Mouse (Mus musculus) heart, postnatal 10 days (tissue): ENCODE results near the gene Stk11ip. TPM values are rescaled to one million over a fixed set of nuclear protein-coding genes. Genes with fewer than 3 reads are reported as not detected.
A peak's percentile ranks its signal among the peaks of the same experiment; 100 is the strongest.

Experiments
- DNase-seq, 2 experiments: peaks; one replicate each; pipeline ENCODE4 v3.0.0; 2021
- intact Hi-C: fragments of 180-260 bp; cut with DNase I; formaldehyde crosslinking; loops from one replicate; pipeline ENCODE4 v1.15.1; 2025
- total RNA-seq, 2 experiments: library from RNA; stranded (reverse); gene quantifications; 2 replicates each; pipeline ENCODE4 v1.2.3; 2021

Stk11ip gene
- total RNA-seq, 2 experiments from 2014 or later = 12.7 to 13.9 TPM

DNA sequence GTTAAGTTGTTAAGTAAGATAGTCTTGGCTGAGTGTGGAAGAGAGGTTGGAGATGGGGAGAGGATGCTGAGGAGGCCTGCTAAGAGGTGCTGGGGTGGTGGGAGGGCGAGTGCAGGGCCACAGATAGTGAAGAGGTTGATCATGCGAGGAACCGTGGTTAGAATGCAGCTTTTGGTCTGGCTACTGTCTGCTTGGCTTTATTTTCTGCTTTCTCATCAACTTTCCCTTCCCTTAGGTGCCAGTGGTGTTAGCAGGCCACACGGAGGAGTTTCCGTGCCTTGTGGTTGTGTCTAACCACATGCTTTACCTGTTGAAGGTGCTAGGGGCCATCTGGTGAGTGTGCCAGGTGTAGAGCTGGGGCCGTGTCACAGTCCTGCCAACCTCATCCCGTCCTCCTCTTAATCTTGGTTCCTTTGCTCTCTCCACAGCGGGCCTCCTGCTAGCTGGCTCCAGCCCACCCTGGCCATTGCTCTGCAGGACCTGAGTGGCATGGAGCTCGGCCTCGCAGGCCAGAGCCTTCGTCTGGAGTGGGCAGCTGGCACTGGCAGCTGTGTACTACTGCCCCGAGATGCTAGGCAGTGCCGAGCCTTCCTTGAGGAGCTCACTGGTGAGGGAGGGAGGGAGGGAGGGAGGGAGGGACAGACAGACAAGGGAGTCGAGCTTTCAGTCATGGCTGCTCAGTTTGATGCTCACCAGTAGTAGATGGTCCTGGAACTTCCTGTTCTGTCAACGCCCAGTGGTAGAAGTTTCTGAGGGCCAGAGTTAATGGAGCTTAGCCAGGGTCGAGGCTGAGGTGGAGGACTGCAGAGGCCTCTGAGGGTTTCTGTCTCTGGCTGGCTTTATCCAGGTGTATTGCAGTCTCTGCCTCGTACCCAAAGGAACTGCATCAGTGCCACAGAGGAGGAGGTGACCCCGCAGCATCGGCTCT is 12.3 kb downstream of the Stk11ip start:
- intact Hi-C loops = no loop called here
- DNase-seq = no peak

DNA sequence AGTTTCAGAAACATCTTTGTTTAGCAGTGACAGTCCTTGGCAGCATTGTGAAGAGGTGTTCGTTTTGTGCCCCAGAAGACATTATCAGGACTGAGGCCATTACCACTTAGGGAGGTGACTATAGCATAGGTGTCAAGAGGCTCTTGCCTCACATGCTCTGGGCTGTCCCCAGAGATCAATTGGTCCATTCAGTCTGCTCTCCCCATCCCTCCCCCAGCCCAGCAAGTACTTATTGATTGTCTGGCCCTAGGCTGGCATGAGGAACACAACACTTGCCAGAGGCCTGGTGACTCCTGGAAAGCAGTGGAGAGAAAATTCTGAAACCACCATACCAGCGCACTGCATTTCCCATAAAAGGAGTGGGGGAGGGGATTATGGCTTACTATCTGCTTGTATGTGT is 16.3 kb downstream of the Stk11ip start:
- DNase-seq = no peak
- intact Hi-C loops = no loop called here

GRCm38 (mm10) chr1:75538597-75539190 is 17.4 kb downstream of the Stk11ip start:
- intact Hi-C loops = no loop called here
- DNase-seq = no peak

- intact Hi-C loops = no loop called here
- DNase-seq = no peak
These were observed 20.2 kb downstream of the Stk11ip start for GRCm38 (mm10) chr1:75541496-75541895.

DNA sequence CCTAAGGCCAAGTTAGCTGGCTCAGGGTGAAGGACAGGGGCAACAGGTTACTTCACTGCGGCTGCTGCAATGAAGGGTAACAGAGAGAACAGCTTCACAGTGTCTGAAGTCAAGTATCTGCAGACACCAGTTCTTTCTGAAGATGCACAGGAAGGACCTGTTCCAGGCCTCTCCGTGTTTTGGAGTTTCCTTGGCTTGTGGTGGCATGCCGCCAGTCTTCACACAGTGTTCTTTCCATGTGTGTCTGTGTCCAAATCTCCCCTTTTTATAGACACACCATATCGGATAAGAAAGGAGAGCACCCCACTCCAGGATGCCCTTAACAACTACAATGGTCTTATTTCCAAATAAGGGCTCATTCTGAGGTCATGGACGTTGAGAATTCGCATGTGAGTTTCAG is 23.0 kb downstream of the Stk11ip start:
- no peak for DNase-seq
- intact Hi-C loops = no loop called here

GRCm38 (mm10) chr1:75545965-75546956 is 24.9 kb downstream of the Stk11ip start, which contains the start of gene Slc4a3:
Slc4a3 (plus strand) TSS chr1:75546266.
- peak; percentile 74 to 79 for DNase-seq
- intact Hi-C loops = loop anchor here (5.0 kb wide), 1 partner anchor 39 kb away; the partner anchor contains the start of genes Inha and Obsl1

GRCm38 (mm10) chr1:75547351-75547750 is 26.0 kb downstream of the Stk11ip start:
- DNase-seq = no peak
- intact Hi-C loops = loop anchor here (5.0 kb wide), 1 partner anchor 40 kb away; the partner anchor contains the start of genes Inha and Obsl1

DNA sequence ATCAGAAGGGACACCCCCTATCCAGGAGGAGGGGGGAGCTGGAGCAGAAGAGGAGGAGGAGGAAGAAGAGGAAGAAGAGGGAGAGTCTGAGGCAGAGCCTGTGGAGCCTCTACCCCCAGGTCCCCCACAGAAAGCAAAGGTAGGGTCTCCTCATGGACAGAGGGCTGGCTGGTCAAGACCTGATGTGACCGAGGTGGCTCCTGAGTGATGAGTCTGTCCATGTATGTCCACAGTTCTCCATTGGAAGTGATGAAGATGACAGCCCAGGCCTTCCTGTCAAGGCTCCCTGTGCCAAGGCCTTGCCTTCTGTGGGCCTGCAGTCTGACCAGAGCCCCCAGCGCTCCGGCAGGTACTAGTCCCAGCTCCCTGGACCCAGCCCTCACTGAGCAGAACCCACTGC is 26.8 kb downstream of the Stk11ip start:
- intact Hi-C loops = loop anchor here (5.0 kb wide), 1 partner anchor 41 kb away; the partner anchor contains the start of genes Inha and Obsl1
- no peak for DNase-seq

- intact Hi-C loops = loop anchor here (5.0 kb wide), 1 partner anchor 42 kb away; the partner anchor contains the start of genes Inha and Obsl1
- DNase-seq = no peak
These were observed 27.5 kb downstream of the Stk11ip start for GRCm38 (mm10) chr1:75548871-75549270.

DNA sequence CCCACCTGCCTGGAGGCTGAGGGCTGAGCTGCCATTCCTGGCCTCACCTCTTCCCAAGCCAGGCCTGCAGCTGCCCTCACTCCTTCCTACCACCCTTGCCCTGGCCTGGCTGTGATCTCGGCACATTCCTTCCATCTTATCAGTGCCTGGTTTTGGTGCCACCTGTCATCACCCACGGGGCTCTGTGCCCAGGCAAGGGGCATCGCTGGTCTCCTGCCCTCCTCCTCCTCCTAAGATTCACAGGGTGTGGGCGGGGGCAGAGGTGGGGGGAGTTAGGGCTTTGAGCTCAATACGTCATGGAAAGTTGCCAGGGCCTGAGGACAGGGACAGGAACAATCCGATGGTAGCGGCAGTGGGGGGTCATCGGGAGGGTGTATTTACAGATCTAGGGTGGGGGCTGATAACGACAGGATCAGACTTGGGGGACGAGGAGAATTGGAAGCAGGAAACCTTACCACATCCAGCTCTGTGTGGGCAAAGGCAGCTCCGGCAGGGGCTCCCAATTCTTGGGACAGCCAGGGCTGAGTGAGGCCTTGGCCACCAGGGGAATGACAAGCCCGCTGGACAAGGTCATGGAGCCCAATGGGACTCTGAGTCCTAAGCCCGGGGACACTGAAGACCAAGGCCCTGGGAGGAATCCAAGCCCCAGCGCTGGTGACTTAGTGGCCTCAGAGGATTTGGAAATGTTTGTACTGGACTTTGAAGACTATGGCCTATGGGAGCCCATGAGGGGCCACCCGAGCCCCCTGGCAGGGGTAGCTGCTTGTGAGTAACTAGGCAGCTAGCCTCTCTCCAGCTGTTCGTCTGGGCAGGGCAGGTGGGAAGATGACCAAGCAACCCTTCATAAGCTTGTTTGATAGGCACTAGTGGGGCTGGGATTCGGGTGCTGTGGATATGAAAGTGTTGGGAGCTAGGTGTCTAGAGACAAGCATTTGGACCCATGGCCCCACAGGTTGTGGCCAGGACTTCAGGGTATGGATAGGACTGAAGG is 28.3 kb downstream of the Stk11ip start:
- intact Hi-C loops = loop anchor here (5.0 kb wide), 1 partner anchor 42 kb away; the partner anchor contains the start of genes Inha and Obsl1
- DNase-seq = peak; percentile 85 to 89

GRCm38 (mm10) chr1:75550586-75550985 is 29.3 kb downstream of the Stk11ip start:
- intact Hi-C loops = no loop called here
- DNase-seq = no peak

DNA sequence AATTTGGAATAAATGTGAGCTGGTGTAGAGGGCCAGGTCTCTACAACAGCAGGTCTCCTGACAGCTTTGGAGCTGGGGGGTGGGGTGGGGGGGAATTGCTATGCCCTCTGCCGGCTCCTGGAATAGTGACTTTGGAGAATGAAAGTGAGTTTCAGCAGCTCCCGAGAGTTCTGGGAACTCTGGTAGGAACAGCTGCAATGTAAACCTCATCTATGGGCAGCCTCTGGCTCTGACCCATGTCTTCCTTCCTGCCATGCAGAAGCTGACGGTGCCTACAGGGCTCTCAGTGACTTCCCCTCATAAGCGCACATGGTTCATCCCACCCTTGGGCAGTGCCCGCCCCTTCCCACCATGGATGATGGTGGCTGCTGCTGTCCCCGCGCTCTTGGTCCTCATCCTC is 34.4 kb downstream of the Stk11ip start:
- DNase-seq = no peak
- intact Hi-C loops = no loop called here

GRCm38 (mm10) chr1:75556143-75556781 is 34.9 kb downstream of the Stk11ip start:
- DNase-seq = no peak
- intact Hi-C loops = no loop called here

- intact Hi-C loops = no loop called here
- DNase-seq = no peak
These were observed 35.7 kb downstream of the Stk11ip start for GRCm38 (mm10) chr1:75557041-75557440.

DNA sequence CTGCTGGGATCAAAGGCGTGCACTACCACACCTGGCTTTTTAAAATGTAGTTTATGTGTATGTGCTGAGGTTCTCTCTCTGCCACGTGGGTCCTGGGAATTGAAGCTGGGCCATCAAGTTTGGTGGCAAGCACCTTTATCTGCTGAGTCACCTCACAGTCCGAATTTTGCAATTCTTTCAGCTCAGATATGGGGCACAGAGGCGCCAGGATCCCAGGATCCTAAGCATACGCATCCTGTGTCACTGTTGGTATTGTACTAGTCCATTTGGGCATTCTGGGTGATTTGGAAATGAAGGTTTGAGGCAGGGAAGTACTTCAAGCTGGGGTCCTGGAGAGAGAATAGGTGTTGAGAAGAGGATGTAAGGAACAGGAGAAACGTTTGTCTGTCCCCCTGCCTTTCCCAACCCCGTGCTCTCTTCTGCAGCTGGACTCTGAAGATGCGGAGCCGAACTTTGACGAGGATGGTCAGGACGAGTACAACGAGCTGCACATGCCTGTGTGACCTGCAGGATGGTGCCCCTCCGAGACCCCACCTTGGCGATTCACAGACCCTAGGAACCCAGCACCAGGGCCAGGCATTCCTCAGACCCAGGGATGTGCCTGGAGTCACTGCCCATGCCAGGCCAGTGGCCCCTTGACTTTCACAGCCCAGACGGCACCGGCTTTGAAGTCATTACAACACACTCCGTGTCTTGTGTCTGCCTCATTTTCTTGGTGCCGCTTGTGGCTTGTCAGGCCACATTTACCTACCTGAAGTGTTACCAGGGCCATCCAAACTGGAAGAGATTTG is 37.3 kb downstream of the Stk11ip start:
- intact Hi-C loops = loop anchor here (1.0 to 2.0 kb wide), 3 partner anchors 38 to 80 kb away; no protein-coding TSS in a partner anchor
- DNase-seq = no peak

GRCm38 (mm10) chr1:75559212-75559925 is 38.0 kb downstream of the Stk11ip start:
- DNase-seq = peak; percentile 95 to 96

More at GRCm38 (mm10) chr1:75559212-75559925, 38.0 kb downstream of the Stk11ip start:
- intact Hi-C loops = loop anchor here (1.0 to 2.0 kb wide), 3 partner anchors 37 to 81 kb away; no protein-coding TSS in a partner anchor
